Mouse (Mus musculus) testis, adult 2 months (tissue): ENCODE measurements at regions not wholly inside any gene's neighbourhood (a gene's known extent, or its start where the extent isn't known, plus 50 kb on each side); places are given as distances from the start of the nearest gene placed in this dataset.

ENCODE experiments used
- CTCF ChIP-seq: fragments of 200-500 bp; IDR thresholded peaks from 2 replicates; pipeline ENCODE4 v1.5.1; 2012; ENCODE audit warnings: low read depth, mild to moderate bottlenecking, inconsistent platforms, low read length, moderate library complexity; ENCODE audit not compliant: control insufficient read depth, insufficient read depth, insufficient replicate concordance
- POLR2A ChIP-seq: fragments of 200-500 bp; IDR thresholded peaks from 2 replicates; pipeline ENCODE4 v1.6.1; 2012; ENCODE audit warnings: low read depth, mild to moderate bottlenecking, inconsistent platforms, low read length, moderate library complexity; ENCODE audit not compliant: control insufficient read depth

- no peak for TF ChIP-seq CTCF
- TF ChIP-seq POLR2A = no peak
These were observed 311.0 kb downstream of the Ttll7 start for GRCm38 (mm10) chr3:147163126-147163525.
